Mouse (Mus musculus) neural tube, embryonic 11.5 days (tissue): ENCODE data around the gene Sap30l. TPM values are rescaled to one million over a fixed set of nuclear protein-coding genes. Genes with fewer than 3 reads are reported as not detected.
A peak's percentile ranks its signal among the peaks of the same experiment; 100 is the strongest.

Experiments used
- ATAC-seq: fragments of 200-750 bp; cut with Nextera tagmentation; 2 replicates; pipeline ENCODE4 v1.8.0; 2017; ENCODE audit warnings: moderate number of reproducible peaks, mild to moderate bottlenecking, moderate TSS enrichment, moderate library complexity; ENCODE audit not compliant: insufficient read depth, low FRiP score, low TSS enrichment
- DNase-seq: peaks from one replicate; pipeline ENCODE4 v3.0.0-alpha.2; 2015; ENCODE audit warnings: low spot score
- H3K27ac ChIP-seq: fragments of 300-500 bp; sonication (generic); 2 replicates; pipeline ENCODE4 v1.5.1; 2014; ENCODE audit warnings: low read depth, mild to moderate bottlenecking, low read length
- H3K27me3 ChIP-seq: fragments of 300-500 bp; sonication (generic); 2 replicates; pipeline ENCODE4 v1.6.1; 2014; ENCODE audit warnings: mild to moderate bottlenecking, low read length, mixed read lengths; ENCODE audit not compliant: control insufficient read depth, insufficient read depth
- H3K36me3 ChIP-seq: fragments of 300-500 bp; sonication (generic); 2 replicates; pipeline ENCODE4 v1.6.1; 2014; ENCODE audit warnings: mild to moderate bottlenecking, low read length, moderate library complexity, mixed read lengths; ENCODE audit not compliant: control insufficient read depth, insufficient read depth
- H3K4me1 ChIP-seq: fragments of 300-500 bp; sonication (generic); 2 replicates; pipeline ENCODE4 v1.6.1; 2014; ENCODE audit warnings: low read length, mixed read lengths; ENCODE audit not compliant: control insufficient read depth, insufficient read depth
- H3K4me2 ChIP-seq: fragments of 300-500 bp; sonication (generic); 2 replicates; pipeline ENCODE4 v1.6.1; 2014; ENCODE audit warnings: low read depth, mild to moderate bottlenecking, moderate library complexity
- H3K4me3 ChIP-seq: fragments of 300-500 bp; sonication (generic); 2 replicates; pipeline ENCODE4 v1.5.1; 2014; ENCODE audit warnings: low read depth, low read length
- H3K9ac ChIP-seq: fragments of 300-500 bp; sonication (generic); 2 replicates; pipeline ENCODE4 v1.6.1; 2014; ENCODE audit warnings: mild to moderate bottlenecking, low read length
- H3K9me3 ChIP-seq: fragments of 300-500 bp; sonication (generic); 2 replicates; pipeline ENCODE4 v1.6.1; 2016; ENCODE audit warnings: low read length; ENCODE audit not compliant: control insufficient read depth
- WGBS: fragments of 180-500 bp; shearing (Covaris S2); extraction: QIAGEN DNeasy Blood & Tissue Kit; methylation state at CpG from one replicate; pipeline ENCODE4 v1.1.7; 2014; 5-methylcytosine and 5-hydroxymethylcytosine counted together
- polyA plus RNA-seq: library from polyadenylated mRNA; unstranded; fragments of >200 nt; fragmentation: Nextera tagmentation; extraction: Ambion mirVana; gene quantifications from 2 replicates; pipeline ENCODE4 v1.2.1, GENCODE M21; 2014

Sap30l gene
- polyA plus RNA-seq, 1 experiment from 2014 or later: 14.2 TPM

DNA sequence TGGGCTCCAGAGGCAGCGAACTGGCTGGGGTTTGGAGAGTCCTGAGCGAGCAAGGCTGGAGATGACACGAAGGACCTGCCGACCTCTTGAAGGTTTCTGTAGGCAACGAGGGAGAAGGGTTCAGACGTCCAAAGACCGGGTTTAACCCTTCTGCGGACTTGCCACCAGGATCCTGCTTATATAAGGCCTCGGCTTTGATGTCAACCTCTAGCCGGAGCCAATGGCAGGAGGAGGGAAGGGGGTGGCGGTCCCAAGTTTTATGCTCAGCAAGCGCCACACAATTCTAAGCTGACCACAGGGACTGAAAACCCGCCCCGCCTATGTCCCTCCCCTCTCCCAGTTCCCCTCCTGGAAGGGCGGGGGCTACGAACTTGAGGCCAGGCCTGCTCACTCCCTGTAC lies 30.4 kb downstream of the Sap30l start:
- WGBS: under 1% methylated on average over 16 of the region's 16 CpGs
- Histone ChIP-seq H3K27ac (no peak overlapping the region), H3K27me3 (peaks cover 99% of the 10 kb centered on the region), H3K4me3 (no peak overlapping the region), H3K36me3 (no peaks in the 10 kb centered on the region), H3K4me2 (no peak overlapping the region), H3K9me3 (no peaks in the 10 kb centered on the region), H3K4me1 (peaks cover 4% of the 10 kb centered on the region), H3K9ac (no peak overlapping the region)
- ATAC-seq: no peak
- DNase-seq: no peak

DNA sequence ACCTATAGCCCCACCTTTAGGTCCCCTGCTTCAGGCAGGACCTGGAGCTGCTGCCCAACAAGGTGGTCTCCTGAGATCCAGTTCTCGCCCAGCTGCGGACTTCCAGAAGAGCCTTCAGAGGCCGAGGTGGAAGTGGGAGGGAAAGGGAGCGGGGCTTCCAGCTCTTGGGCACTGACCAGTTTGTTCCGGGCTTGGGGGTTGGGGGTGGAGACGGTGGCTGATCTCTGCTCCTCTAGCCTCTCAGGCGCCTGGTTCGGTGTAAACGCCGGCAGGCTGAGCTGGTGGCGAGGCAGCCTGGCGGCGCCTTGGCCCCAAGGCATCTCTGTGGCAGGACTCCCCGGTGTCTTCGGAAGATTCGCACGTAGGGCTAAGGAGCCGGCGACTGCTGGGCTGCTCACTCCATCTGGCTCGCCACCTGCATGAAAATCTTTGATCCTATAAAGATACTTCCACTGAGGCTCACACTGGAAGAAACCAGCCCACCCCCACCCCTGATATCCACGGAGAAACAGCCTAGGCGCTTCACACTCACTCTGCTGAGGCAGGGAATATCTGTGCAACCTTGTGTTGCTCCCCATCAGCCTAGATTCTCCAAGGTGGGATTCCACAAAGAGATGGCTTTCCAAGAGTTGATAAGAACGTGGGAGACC lies 31.2 kb downstream of the Sap30l start, which contains the start of gene Hand1:
TSS of gene Hand1 (minus strand) at position 267 of the 650 bp plus-strand sequence.
- Histone ChIP-seq H3K9ac (no peak within 1 kb of the TSS), H3K4me3 (no peak within 1 kb of the TSS), H3K27ac (no peak within 1 kb of the TSS), H3K27me3 (peaks cover 99% of the 10 kb centered on the region), H3K36me3 (no peaks in the 10 kb centered on the region), H3K4me1 (peaks cover 3% of the 10 kb centered on the region), H3K4me2 (no peak within 1 kb of the TSS), H3K9me3 (no peaks in the 10 kb centered on the region)
- DNase-seq (no peak), ATAC-seq (no peak)
- WGBS: under 1% methylated on average over 23 of the region's 23 CpGs

DNA sequence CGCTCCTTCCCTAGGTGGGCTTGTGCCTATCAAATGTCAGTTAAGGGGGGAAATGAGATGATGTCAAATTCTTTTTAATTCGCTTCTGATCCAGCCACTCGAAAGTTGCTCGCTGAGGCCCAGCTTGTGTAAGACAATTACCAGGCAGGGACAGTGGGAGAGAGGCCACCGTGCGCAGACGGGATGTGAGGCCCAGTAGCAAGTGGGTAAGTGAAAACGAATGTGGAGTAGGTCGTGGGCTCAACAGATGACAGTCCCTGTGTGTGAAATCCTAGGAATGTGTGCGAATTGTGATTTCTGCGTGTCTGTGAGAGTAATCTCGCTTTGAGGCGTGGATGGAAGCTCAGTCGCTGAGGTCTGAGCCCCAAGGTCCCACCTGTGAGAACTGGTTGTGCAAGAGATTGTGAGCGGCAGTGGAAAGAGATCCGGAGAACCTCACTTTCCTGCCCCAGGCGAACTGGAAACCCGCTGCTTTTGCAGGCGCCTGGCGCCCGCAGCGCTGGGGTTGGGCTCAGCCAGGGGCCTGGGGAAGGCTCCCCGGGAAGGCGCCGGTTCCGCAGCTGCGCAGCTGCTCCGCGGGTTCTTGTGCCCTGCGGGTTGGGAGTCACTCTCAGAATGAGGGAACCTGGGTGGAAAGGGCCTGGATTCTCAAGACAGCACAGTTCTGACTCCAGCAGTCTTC lies 32.0 kb downstream of the Sap30l start:
- Histone ChIP-seq H3K4me2 (no peak overlapping the region), H3K36me3 (no peaks in the 10 kb centered on the region), H3K4me1 (peaks cover 2% of the 10 kb centered on the region; the same call in 1 of the 2 replicates), H3K4me3 (no peak overlapping the region), H3K27me3 (peaks cover 100% of the 10 kb centered on the region), H3K27ac (no peak overlapping the region), H3K9me3 (no peaks in the 10 kb centered on the region), H3K9ac (no peak overlapping the region)
- no peak for ATAC-seq
- WGBS: under 1% methylated on average over 30 of the region's 30 CpGs
- peak; percentile 43 for DNase-seq

DNA sequence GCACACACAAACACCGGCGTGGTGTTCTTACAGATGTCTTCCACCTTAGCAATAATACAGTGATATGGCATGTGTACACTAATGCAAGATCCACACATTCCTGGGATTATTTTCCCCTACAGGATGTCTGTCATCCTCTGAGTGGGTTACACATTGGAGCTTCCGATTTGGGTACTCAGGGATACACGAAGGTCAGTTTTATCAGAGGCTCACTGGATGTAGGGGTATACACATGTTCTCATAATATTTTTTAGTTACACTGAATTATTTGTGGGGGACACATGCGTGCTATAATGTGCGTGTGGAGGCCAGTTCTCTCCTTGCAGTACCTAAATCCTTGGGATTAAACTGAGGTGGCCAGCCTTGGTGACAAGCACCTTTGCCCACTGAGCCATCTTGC lies 32.6 kb downstream of the Sap30l start:
- ATAC-seq (no peak), DNase-seq (no peak)
- Histone ChIP-seq H3K27me3 (peaks cover 100% of the 10 kb centered on the region), H3K36me3 (no peaks in the 10 kb centered on the region), H3K4me3 (no peak overlapping the region), H3K4me2 (no peak overlapping the region), H3K27ac (no peak overlapping the region), H3K9ac (no peak overlapping the region), H3K4me1 (peaks cover 2% of the 10 kb centered on the region; the same call in 1 of the 2 replicates), H3K9me3 (no peaks in the 10 kb centered on the region)
- 6% methylated on average over 6 of the region's 6 CpGs for WGBS

DNA sequence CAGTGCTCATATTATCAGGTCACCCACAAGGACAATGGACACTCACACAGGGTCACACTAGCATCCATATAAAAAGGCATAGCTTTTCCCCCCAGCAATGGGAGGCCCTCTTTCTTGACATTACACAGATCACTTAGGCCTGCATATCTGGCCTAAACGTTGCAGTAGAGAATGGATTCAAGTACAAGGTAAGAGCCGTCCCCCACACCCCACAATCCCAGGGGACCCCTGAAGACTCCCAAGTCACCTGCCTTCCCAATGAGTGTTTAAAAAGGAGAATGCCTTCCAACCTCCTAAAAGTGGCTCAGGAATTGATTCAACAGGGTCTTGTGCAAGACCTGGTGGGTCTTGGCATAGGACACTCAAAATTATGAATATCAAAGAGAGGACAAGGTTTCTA lies 33.9 kb downstream of the Sap30l start:
- no peak overlapping the region for H3K27ac ChIP-seq
- H3K4me1 ChIP-seq: 0 out of 2 replicates have a peak, but pooled peaks cover 2% of the 10 kb centered on the region
- no peak for ATAC-seq
- H3K4me2 ChIP-seq: no peak overlapping the region
- no peak for DNase-seq
- no peaks in the 10 kb centered on the region for H3K36me3 ChIP-seq
- H3K27me3 ChIP-seq: peaks cover 100% of the 10 kb centered on the region
- no peak overlapping the region for H3K4me3 ChIP-seq
- 9% methylated on average over 2 of the region's 2 CpGs for WGBS
- no peak overlapping the region for H3K9ac ChIP-seq
- no peaks in the 10 kb centered on the region for H3K9me3 ChIP-seq

DNA sequence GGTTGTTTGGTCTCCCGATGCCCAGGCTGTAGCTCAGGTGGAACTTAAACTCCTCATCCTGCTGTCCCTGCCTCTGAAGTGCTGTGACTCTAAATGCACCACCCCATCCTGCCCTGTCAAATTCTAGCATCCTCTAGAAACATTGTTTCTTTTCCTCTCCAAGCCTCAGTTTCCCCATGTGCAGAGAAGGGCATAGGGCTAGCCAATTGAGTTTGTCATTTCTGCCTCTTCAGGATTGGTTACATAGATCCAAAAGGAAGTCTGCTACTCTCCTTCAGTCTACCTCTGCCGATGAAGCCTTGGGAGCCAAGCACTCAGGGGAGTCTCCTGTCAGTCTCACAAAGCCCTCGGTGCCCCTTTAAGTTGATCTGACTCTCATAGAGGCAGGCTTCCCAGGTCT lies 34.5 kb downstream of the Sap30l start:
- Histone ChIP-seq H3K27me3 (peaks cover 100% of the 10 kb centered on the region), H3K4me1 (0 out of 2 replicates have a peak, but pooled peaks cover 2% of the 10 kb centered on the region), H3K9ac (no peak overlapping the region), H3K4me3 (no peak overlapping the region), H3K9me3 (no peaks in the 10 kb centered on the region), H3K4me2 (no peak overlapping the region), H3K36me3 (no peaks in the 10 kb centered on the region), H3K27ac (no peak overlapping the region)
- DNase-seq (no peak), ATAC-seq (no peak)
- WGBS: 2% methylated on average over 3 of the region's 3 CpGs

DNA sequence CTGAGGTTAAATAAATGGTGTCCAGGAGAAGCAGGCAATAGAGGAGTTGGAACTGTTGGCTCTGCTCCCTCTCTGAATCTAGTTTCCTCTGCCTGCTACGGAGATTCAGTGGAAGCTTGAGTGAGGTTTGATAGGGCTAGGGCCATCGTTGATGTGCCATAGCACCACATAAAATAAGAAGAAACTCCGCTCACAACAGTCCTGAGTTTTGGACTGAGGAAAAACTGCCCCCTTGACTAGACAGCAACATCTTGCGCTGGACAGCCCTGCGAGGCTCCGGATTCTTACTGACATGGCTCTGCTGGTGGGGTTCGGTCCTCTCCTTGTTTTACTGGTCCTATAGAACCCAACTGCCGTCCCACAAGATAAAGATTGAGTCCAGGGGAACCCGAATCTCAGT lies 35.0 kb downstream of the Sap30l start:
- H3K36me3 ChIP-seq: no peaks in the 10 kb centered on the region
- H3K4me1 ChIP-seq: 0 out of 2 replicates have a peak, but pooled peaks cover 2% of the 10 kb centered on the region
- H3K9ac ChIP-seq: no peak overlapping the region
- no peak for ATAC-seq
- no peaks in the 10 kb centered on the region for H3K9me3 ChIP-seq
- H3K27me3 ChIP-seq: peaks cover 100% of the 10 kb centered on the region
- H3K27ac ChIP-seq: no peak overlapping the region
- DNase-seq: peak; percentile 37
- 2% methylated on average over 9 of the region's 9 CpGs for WGBS
- no peak overlapping the region for H3K4me2 ChIP-seq
- H3K4me3 ChIP-seq: 0 out of 2 replicates have a peak overlapping the region, but pooled peaks have one; percentile 8

DNA sequence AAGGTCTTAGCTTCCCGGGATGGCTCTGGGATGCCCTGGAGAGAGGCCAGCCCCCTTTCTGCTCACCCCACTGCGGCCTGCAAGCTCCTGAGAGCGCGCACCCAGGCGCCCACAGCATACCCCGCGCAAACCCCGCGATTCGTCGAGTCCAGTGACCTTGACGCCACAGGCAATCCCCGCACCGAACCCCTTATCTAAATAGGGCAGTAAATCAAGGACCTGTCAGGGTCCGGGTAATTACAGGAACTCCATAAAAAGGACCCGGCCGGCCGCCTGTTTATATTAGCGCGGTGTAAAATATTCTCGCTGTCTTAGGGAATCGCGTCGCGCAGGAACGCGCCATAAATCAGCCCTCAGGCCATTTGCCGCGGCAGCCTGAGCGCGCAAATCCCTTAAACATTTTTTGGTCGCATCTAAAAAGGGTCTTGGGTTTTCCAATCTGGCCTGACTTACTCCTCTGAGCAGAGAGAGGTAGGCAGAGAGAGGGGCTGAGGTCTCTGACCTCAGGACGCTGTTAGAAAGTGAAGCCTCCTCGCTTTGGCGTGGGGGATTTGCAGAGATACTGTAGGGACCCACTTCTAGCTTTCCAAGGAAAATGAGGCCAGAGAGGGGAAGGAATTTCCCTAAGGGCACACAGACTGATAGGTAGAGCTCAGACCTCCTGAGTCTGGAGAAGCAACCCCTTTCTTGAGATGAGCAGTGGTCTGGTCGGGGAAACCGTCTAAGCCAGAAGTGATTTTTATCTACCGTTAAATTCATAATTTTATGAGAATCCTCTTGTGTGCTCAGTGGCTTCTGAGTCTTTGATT lies 35.6 kb downstream of the Sap30l start:
- H3K9ac ChIP-seq: no peak overlapping the region
- H3K36me3 ChIP-seq: no peaks in the 10 kb centered on the region
- ATAC-seq (no peak), DNase-seq (peak; percentile 52)
- H3K27ac ChIP-seq: no peak overlapping the region
- WGBS: under 1% methylated on average over 38 of the region's 38 CpGs
- no peaks in the 10 kb centered on the region for H3K9me3 ChIP-seq
- H3K4me1 ChIP-seq: 0 out of 2 replicates have a peak, but pooled peaks cover 2% of the 10 kb centered on the region
- 0 out of 2 replicates have a peak overlapping the region, but pooled peaks have one; percentile 8 for H3K4me3 ChIP-seq
- peak overlapping the region; percentile 3; the same call in 1 of the 2 replicates for H3K4me2 ChIP-seq
- peaks cover 98% of the 10 kb centered on the region for H3K27me3 ChIP-seq
